8 mouse cellular contexts compared by ENCODE assay signal in the genomic region with DNA sequence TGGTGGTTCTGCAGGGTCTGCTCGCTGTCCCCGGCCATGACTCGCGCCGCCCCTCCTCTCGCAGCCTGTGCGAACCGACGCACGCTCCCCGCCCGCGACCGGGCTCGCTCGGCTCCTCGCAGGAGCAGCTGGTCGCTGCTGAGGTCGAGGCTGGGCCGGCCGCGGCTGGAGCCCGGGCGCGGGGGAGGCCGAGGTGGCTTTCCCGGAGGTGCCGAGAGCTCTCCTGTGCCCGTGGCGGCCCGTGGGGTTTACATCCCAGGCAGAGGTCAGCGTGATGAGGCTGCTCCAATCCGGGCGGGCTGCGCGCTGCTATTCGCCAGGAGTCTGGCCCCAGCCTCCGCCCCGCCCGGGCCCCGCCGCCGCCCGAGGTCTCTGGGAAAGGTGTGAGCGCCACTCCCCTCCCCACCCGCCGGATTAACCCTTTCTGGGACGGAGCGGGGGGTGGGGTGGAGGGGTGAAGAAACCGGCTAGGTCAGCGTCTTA. TPM values are rescaled to one million over a fixed set of nuclear protein-coding genes. Genes with fewer than 3 reads are reported as not detected.
DNase-seq lines count a peak whose midpoint lies in the region; ATAC-seq and TF ChIP-seq lines count a peak whose summit lies in the region.

No protein-coding gene starts in this region.

- TF ChIP-seq POLR2A in cerebellum, adult 2 months (IDR thresholded peaks at IDR 0.05; ENCODE audit: borderline replicate concordance, insufficient read depth, low read length): peak; percentile 91

- H3K4me3 ChIP-seq in ES-E14 (ENCODE audit: insufficient read depth in 1 of 2, low read depth in 1 of 2, low read length in 2 of 2, poor library complexity in 1 of 2, severe bottlenecking in 1 of 2): peak overlapping the region; percentile 66 to 96
- H3K4me3 ChIP-seq in cerebellum, adult 2 months (replicated peaks; ENCODE audit: insufficient read depth, low read depth, low read length): peak overlapping the region; percentile 82

- no peaks in the 10 kb centered on the region for H3K27me3 ChIP-seq in cerebellum, adult 2 months (ENCODE audit: control insufficient read depth, insufficient read depth, low read length)

- in situ Hi-C loops in ES-E14 (cut with MboI; ENCODE audit: low sequenced_read_pairs in 2 of 2, unreplicated experiment in 2 of 2): no loop called here

- H3K27ac ChIP-seq in ES-E14 (ENCODE audit: insufficient read depth, low read depth, low read length, poor library complexity, severe bottlenecking): peak overlapping the region; percentile 84
- H3K27ac ChIP-seq in cerebellum, adult 2 months (ENCODE audit: insufficient read depth, low read length): peak overlapping the region; percentile 89

- DNase-seq in ES-E14 (ENCODE audit: low read depth, low spot score): peak; percentile 85
- peak; percentile 94 to 96 for DNase-seq in cerebellum, adult 2 months
- peak; percentile 87 for DNase-seq in forelimb bud, embryonic 11.5 days (ENCODE audit: low read depth, low spot score)
- peak; percentile 79 to 84 for DNase-seq in layer of hippocampus, postnatal 14 days (ENCODE audit: low spot score in 2 of 2)
- peak; percentile 87 for DNase-seq in lung, postnatal 14 days
- peak; percentile 88 for DNase-seq in ovary, postnatal 36 days (ENCODE audit: low spot score)
- DNase-seq in thymus, postnatal 25 days: peak; percentile 87

- TF ChIP-seq CTCF in cerebellum, adult 2 months (IDR thresholded peaks at IDR 0.05; ENCODE audit: borderline replicate concordance, insufficient read depth, low read depth, low read length): no peak

- whole genome bisulfite sequencing in cerebellum, adult 2 months: under 1% methylated on average over 51 of the region's 51 CpGs

- H3K9me3 ChIP-seq in ES-E14 (ENCODE audit: control insufficient read depth, insufficient read depth, low read depth, low read length): no peaks in the 10 kb centered on the region

- ATAC-seq in hematopoietic stem cell, adult 5-6 weeks (replicated peaks in 1 of 2; ENCODE audit: insufficient read depth in 1 of 2, low FRiP score in 2 of 2, low TSS enrichment in 1 of 2, low read depth in 1 of 2, poor library complexity in 2 of 2, severe bottlenecking in 2 of 2): peak; percentile 43 to 56

- H3K36me3 ChIP-seq in ES-E14 (ENCODE audit: control insufficient read depth, insufficient read depth, low read length, poor library complexity, severe bottlenecking): peaks cover 6% of the 10 kb centered on the region; the same call in 1 of the 2 replicates

- H3K9ac ChIP-seq in ES-E14 (ENCODE audit: insufficient read depth, low read depth, low read length, poor library complexity, severe bottlenecking): peak overlapping the region; percentile 96

- H3K4me1 ChIP-seq in ES-E14 (ENCODE audit: control insufficient read depth in 2 of 2, insufficient read depth in 2 of 2, low read length in 2 of 2, poor library complexity in 1 of 2): peaks cover 12 to 26% of the 10 kb centered on the region in 2 experiments
- peaks cover 6% of the 10 kb centered on the region; the same call in 1 of the 2 replicates for H3K4me1 ChIP-seq in cerebellum, adult 2 months (ENCODE audit: control insufficient read depth, insufficient read depth, low read length)

TF ChIP-seq in ES-E14, 5 proteins besides CTCF, POLR2A, EP300 and RAD21:
- TF ChIP-seq ZNF384 (IDR thresholded peaks at IDR 0.05; ENCODE audit: low read depth, low read length): no peak
- no peak; the same call in 1 of the 2 replicates for TF ChIP-seq HCFC1 (IDR thresholded peaks at IDR 0.05; ENCODE audit: borderline replicate concordance, insufficient read depth, low read length)
- no peak for TF ChIP-seq MAFK (IDR thresholded peaks at IDR 0.05; ENCODE audit: insufficient read depth, low read depth, low read length)
- TF ChIP-seq CHD2 (IDR thresholded peaks at IDR 0.05; ENCODE audit: low read depth, low read length): no peak
- no peak for TF ChIP-seq ZC3H11A (IDR thresholded peaks at IDR 0.05; ENCODE audit: borderline replicate concordance, low read depth, low read length)

RNA-seq across cellular contexts. Expression of gene Uck2, which starts 0.2 kb away (rescaled TPM):
- 152 and 158 TPM in 2 replicates for total RNA-seq in ES-E14 (2012; rRNA removed)
- 20.7 and 24.3 TPM in 2 replicates for polyA plus RNA-seq in cerebellum, adult 2 months (2012; rRNA removed)
- total RNA-seq in hematopoietic stem cell, adult 5-6 weeks (2017): 145 and 161 TPM in 2 replicates
- total RNA-seq in layer of hippocampus, postnatal 14 days (2021): 10 to 100 TPM; 64.2 to 68.1 TPM

RNA-seq across cellular contexts. Expression of gene Tmco1, which starts 23.3 kb away (rescaled TPM):
- total RNA-seq in ES-E14 (2012; rRNA removed): 155 and 156 TPM in 2 replicates
- polyA plus RNA-seq in cerebellum, adult 2 months (2012; rRNA removed): 71.7 and 74.9 TPM in 2 replicates
- 157 and 236 TPM in 2 replicates for total RNA-seq in hematopoietic stem cell, adult 5-6 weeks (2017)
- 10 to 100 TPM; 43.2 to 48.9 TPM for total RNA-seq in layer of hippocampus, postnatal 14 days (2021)

Comparison
In these comparisons a context has a peak if more than half of its experiments do, and no peak if none do; other contexts are left out.
1. Peak in every context shown above with its lines: DNase-seq, ATAC-seq, H3K4me3 ChIP-seq and H3K27ac ChIP-seq.